Mouse (Mus musculus): ENCODE measurements around the gene AC109138.7.

AC109138.7 gene

DNA sequence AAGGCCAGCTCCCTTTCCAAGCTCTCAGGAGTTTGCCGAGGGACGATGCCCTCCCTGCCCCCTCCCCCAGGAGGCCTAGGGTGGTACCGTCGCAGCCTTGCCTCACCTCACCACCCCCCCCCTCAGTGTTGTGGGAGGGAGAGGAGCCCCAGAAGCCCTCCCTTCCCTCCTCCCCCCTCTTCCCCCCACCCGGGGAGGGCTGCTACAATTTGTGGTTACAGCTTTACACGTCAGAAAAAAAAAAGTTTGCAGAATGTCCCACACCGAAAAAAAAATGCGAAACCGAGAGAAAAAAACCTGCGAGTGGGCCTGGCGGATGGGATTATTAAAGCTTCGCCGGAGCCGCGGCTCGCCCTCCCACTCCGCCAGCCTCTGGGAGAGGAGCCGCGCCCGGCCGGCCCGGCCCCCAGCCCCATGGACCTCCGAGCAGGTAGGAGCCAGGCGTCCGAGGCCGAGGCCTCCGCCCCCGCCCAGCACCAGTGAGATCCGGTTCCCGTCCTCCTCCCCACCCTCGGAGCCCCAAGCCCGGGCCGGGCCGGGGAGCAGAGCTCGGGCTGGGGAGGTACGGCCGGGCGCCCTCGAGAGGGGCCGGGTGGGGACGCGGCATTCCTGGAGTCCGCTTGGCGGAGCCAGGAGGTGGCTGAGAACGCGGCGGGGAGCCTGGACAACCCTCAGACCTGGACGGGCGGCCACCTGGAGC is at the start of gene AC109138.7, which contains the start of gene Clcf1:
AC109138.7 (plus strand) TSS at position 287 of the 700 bp plus-strand sequence.
Clcf1 (plus strand) TSS at position 168 of the 700 bp plus-strand sequence.
- no peak for DNase-seq (ENCODE audit: low spot score in 2 of 2)

DNA sequence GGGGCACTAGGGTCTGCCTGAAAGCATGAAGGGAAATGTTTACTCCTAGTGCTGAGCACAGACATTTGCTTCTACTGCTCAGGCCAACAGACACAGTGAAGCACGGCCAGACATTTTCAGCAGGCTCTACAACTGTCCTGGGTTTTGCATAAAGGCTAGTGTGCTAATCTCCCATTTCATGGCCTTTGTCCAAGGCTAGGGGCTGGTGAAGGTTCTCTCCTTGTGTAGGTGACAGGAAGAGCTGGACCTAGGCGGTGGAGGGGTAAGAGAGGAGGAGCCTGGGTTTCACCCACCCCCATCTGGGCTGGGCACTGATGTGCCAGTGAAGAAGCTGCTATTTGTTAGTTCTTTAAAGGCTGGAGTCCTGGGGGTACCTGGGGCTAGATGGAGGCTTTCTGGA is 49.4 kb upstream of the AC109138.7 start:
- DNase-seq (ENCODE audit: low spot score in 2 of 2): no peak

DNA sequence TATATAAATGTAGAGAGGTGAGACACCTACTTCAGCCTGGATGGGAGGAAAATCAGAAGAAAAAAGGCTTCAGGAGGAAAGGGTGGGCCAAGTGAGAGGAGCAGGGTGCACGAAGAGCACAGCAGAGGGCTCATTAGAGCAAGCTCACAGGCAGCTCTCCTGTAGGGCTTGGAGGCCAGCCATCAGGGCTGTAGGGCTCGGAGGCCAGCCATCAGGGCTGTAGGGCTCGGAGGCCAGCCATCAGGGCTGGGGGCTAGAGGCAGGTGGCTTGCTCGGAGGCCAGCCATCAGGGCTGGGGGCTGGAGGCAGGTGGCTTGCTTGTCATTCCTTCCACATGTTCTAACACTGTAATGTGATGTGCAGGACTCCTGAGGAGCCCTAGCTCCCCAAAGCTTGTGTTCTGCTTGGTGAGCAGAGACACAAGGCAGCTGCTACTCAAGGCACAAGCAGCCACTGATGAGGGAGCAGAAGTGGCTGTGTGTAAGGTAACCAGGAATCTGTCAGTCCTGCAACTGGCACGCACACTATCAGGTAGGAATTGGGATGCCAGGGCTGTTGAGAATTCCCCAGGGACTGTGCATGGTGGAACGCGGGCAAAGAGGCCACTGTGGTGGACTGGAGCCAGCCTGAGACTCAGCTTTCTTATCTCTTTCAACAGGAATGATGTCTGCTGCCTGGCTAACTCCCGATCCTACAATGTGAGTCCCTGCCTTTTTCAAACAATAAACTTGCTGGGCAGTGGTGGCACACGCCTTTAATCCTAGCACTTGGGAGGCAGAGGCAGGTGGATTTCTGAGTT is 47.3 kb upstream of the AC109138.7 start:
- no peak for DNase-seq (ENCODE audit: low spot score in 2 of 2)

DNA sequence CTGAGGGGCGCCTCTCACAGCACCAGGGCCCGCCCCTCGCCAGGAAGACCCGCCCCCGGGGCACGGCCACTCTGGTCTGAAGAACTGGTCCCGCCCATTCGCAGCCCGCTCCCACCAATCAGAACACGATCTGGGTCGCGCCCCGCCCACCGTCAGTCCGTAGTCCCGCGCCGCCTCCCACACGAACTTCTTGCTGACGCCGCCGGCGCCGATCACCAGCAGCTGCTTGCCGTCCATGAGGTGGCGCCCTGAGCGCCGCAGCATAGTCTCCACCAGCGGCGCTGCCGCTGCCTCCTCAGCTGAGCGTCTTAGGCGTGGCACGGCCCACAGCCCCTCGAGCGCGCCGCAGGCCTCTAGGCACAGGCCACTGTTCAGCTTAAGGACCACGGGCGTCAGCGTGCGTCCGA is 44.8 kb upstream of the AC109138.7 start:
- peak; percentile 100 for DNase-seq (ENCODE audit: low spot score in 2 of 2)

DNA sequence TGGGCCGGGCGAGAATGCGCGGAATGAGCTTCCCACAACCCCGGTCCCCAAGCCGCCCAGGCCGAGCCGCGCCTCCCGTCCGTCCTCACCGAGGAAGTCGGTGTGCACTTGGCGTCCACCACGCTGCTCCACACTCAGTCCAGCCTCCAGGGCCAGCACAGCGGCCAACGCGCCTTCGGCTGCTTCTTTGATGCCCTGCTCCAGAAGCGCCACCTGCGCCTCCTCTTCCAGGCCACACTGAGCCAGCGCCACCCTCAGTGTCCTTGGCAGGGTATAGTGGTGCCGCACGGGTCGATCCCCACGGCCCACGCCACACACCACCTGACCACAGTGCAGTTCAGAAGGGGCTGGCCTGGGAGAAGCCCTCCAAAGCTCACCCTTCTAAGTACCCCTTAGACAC is 44.3 kb upstream of the AC109138.7 start:
- no peak for DNase-seq (ENCODE audit: low spot score in 2 of 2)

DNA sequence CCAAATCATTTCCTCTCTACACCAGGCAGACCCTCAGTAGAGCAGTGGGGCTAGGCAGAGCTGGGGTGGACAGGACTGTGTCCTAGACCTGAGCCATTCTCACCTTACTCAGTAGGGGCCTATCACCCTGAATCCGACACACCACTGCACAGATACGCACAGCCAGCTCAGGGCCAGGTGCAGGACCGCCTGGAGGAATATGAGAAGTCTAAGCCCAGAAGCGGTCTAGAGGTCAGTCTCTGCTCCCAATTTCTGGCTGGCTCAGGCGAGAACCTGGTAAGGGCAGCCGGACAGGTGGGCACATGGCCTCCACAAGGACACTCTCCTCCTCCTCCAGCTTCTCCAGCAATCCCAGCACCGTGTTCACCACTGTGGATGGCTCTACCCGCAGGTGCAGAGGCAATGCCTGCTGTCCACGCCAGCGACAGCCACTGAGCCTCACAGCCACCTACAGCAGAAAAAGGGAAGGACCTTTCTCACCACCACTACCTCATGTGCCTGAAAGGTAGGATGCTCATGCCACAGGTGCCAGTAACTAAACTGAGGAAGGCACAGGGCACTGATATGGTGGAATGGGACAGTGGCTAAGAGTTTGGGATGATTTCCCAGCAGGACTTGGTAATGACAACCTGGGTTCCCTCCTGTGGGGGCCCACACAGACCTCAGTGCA is 43.3 kb upstream of the AC109138.7 start:
- no peak for DNase-seq (ENCODE audit: low spot score in 2 of 2)

DNA sequence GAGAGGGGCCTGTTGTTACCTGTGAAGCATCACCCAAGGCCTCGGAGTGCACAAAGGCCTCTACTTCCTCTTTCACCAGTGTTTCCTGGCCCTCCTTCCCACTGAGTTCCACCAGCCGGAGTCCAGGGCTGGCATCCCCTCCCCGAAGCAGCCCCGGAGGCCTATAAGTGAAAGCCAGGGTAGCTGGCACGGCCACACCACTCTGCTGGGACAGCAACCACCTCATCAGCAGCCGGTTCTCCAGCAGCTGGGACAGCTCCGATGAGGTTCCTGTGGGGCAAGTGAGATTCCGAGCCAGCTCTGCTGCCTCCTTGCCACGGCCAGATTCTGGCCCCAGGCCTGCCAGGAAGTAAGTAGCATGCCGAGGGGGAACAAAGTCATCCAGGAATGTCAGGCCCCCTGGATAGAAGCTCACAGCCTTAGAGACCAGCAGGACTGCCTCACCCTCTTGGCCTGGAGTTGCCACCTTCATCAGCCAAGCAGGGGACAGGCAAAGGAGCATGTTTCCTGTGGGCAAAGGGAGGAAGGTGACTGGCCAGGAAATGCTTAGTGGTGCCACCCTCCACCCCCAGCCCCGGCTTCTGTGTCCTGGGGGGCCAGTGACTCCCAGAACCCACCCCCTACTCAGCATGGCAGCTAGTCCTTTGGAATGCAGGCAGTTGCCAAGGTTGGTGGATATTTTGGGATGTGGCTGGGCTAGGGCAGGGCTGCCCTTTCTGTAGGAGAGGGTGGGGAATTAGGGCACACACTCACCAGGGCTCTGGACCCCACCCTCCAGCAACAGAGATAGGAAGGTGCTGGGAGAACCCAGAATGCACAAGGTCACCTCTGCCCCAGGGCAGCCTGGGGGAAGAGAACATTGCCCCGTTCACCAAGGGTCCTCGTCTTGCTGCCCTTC is 42.5 kb upstream of the AC109138.7 start:
- DNase-seq (ENCODE audit: low spot score in 2 of 2): no peak

DNA sequence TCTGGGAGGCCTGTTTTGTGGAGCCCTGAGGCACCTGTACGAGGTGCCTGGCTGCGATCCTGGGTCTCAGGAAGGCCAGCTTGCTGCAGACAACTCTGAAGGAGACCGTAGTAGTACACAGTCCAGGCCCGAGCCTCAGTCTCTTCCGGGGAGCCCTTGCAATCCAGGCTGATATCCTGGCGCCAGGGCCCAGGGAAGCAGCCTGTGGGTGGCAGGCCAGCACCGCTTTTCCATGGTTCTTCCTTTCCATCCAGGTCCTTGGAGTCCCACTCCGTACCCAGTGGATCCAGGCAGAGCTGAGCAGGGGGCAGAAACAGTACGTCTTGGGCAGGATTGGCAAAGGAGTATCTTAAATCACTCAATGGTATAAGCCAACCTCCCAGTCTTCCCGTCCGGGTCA is 41.2 kb upstream of the AC109138.7 start:
- DNase-seq (ENCODE audit: low spot score in 2 of 2): no peak

DNA sequence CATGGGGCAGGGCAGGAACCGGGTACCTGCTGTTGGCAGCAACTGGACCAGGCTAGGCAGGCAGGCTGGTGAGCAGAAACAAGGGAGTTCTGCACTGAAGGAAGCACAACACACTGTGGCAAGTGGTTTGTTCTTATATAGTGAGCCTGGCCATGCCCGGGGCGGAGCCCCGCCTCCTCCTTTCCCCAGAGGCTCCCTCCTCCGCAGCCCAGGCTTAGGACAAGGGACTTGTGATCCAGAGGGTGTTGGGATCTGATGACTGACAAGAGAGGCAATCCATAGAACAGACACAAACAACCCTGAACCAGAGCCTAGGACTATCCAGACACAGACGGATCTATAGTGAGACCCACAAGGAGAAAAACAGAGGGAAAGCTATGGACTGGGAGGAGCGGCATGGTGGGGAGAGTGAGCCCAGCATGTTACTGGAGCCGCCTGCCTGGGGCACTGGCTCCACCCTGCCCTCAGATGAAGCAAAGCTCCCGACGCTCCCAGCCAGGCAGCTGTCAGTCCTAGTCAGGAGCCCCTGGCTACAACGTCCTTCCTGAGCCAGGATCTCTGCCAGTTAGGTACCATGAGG is 38.7 kb upstream of the AC109138.7 start, which contains the start of gene Carns1:
Carns1 (minus strand) TSS at position 112 of the 580 bp plus-strand sequence.
- DNase-seq (ENCODE audit: low spot score in 2 of 2): no peak

DNA sequence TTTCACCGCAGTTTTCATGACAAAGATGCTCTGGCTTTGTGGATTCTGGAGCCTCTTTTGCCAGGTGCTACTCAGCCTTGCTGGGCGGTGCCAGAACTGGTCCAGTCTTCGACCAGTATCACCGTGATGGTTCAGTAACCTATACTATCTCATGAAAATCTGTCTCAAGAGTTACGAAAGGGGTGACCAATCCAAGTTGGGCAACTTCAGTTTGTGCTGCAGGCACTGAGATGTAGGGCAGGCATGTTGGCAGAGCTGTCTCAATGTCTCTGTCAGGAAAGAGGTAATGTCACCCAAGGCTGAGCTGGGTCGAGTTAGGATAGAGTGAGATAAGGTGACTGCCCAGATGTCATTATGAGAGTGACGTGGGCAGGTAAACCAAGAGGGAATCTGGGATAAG is 33.7 kb upstream of the AC109138.7 start:
- DNase-seq (ENCODE audit: low spot score in 2 of 2): no peak

DNA sequence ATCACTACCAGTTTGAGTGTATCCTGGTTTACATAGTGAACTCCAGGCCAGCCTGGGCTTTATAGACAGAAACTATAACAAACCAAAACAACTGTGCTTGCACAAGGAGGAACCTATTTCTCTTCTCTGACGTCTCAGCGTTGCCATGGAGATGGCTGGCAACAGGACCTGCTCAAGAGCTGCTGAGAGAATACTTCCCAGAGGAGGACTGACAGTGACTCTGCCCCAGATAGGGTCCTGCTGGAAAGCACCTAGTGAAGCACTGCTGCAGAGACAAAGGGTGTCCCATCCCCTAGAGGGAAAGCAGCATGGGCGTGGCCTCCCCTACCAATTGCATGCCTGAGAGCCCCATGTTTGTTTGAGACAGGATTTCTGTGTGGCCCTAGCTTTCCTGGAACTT is 32.3 kb upstream of the AC109138.7 start:
- DNase-seq (ENCODE audit: low spot score in 2 of 2): peak; percentile 92 to 95

DNA sequence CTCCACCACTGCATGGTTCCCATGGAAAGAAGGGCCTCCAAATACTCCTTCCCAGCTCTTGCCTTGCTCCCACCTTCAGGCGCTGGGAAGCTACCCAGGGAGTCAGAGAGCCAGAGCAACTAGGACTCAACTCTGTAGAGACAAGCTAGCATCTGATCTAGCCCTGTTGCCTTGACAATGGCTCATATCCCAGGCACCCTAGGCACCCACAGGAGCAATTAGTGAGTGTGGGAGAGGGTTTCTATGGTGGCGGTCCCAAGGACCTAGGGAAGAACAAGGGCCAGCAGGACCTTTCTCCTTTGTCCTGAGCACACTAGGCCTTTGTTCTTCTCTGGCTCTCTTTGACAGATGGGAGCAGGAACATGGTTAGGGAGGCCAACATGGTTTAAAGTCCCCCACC is 30.5 kb upstream of the AC109138.7 start:
- DNase-seq (ENCODE audit: low spot score in 2 of 2): no peak

DNA sequence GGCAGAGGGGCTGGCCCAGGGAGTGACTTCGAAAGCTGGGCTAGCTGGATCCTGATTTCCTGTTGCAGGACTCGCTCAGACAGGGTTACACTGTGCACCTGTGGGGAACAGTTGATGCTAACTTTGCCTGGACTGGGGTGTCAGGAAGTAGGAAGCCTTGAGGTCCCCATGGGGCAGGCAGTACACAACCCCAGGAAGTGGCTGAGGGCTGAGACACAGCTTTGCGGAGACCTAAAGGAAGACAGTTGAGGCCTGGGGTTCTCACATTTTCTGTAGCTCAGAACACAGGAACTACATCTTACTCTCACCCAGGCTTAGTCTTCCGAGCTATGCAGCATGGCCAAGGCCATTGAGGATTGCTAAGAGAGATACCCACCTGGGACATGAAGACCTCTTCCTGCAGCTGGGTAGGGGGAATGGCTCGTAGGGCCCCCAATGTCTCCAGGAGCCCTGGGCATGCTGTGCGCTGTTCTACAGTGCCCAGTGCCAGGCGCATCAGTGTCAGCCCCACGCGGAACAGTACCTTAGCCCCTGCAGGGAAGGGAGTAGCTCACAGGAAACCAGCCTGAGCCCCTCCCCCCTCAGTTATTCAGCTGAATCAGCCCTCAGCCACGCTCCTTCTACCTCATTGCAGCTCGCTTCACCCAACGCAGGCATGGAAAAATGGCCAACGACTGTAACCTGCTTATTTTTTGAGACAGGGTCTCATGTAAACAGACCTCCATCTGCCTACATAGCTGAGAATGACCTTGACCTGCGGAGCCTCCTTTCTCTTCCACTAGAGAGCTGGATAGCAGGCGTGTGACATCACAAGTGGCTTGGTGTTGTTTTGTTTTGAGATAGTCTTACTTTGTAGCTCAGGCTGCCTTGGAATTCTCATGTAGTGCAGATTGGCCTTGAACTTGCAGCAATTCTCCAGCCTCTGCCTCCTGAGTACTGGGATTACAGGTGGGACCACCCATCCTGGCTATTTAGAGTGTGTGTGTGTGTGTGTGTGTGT is 28.9 kb upstream of the AC109138.7 start:
- DNase-seq (ENCODE audit: low spot score in 2 of 2): no peak

DNA sequence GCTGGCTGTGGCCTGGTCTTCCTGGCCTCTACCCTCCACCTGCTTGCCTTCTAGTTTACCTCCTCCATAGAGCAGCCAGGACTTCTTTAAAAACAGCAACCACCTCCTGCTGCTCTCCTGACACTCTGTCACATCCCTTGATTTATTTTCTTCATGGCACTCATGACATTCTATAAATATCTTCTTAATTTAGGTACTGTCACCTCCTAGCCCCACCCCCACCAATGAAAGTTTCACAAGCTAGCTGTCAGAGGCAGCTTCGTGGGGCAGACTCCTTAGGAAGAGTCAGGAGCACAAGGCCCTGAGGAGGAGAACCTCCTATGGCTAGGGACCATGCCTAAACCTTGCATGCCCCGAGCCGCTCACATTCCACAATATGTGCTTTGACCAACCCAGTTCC is 26.9 kb upstream of the AC109138.7 start:
- no peak for DNase-seq (ENCODE audit: low spot score in 2 of 2)

DNA sequence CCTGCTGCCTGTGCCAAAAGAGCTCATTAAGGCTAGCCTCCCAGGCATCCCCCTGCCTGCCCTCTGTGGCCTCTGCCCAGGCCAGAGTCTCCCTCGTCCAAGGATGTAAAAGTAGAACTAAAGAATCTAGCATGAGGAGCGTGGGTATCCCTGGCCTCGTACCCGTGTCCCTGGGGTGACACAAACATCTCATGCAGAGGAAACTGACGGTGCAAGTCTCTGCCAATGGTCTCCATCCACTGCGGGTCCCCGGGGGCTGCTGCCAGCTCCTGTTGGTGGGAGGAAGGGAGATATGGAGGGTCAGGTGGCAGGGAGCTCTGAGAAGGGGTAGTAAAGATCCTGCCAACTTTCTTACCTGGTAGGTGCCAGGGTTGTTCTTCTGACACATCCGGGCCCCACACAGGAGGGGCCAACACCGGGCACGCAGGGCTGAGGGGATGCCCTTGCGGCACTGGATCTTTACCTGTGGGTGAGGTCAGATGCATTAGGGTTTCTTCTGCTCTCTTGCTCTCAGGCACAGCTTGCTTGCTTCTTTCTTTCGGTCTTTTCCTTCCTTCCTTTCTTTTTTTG is 25.0 kb upstream of the AC109138.7 start:
- no peak for DNase-seq (ENCODE audit: low spot score in 2 of 2)

DNA sequence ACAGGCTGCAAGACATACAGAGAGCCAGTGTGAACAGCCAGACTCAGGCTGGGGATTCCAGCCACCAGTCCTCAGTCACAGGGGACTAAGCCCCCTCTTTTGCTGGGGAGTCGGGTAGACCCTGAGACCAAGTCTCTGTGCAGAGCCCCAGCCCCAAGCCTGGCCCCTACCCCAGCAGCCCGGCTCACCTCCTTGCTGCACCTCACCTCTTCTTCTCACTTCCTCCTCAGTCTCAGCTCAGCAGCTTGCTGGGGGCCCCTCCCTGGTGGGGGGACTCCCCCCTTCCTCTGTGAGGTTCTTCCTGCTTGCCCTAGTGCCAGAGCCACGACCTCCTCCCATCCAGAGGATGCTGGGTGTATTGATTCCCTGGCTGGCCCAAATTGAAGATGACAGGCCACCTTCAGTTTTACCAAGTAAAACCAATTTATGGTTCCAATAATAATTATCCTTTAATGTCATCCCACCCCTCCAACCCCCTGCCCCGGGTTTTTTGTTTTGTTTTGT is 23.3 kb upstream of the AC109138.7 start, which contains the start of gene Tbc1d10c:
Tbc1d10c (minus strand) TSS at position 454 of the 504 bp plus-strand sequence.
- DNase-seq (ENCODE audit: low spot score in 2 of 2): no peak

DNA sequence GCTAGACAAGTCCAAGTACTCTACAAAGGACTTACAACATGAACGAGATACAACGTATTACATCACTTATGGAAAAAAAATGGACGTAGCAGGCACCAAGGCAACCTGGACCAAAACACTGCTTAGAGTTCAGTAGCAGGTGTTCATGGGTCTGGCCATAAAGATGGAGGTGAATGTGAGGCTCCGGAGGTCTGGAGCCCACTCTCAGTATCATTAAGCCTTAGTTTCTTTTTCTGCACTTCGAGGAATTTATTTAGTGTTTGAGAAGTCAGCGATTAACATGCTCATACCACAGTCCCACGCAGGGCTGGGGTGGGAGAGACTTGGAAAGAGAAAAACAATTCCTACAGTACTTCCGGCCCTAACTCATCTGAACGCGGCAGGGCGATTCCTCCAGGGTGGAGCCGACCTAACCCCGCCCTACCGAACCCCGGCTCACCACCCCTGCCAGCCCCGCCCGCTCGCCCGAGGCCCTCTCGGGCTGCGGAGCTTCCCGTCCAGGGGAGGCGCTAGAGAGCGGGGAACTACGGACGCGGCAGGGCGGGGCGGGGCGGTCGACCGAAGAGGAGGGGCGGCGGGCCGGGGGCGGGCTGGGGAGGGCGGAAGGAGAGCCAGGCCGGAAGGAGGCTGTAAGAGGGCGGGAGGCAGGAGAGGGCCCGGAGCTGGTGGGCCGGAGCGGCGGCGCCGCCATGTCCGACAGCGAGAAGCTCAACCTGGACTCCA is 22.5 kb upstream of the AC109138.7 start, which contains the start of gene Ppp1ca:
Ppp1ca (plus strand) TSS at position 538 of the 723 bp plus-strand sequence.
- peak; percentile 93 to 95 for DNase-seq (ENCODE audit: low spot score in 2 of 2)

DNA sequence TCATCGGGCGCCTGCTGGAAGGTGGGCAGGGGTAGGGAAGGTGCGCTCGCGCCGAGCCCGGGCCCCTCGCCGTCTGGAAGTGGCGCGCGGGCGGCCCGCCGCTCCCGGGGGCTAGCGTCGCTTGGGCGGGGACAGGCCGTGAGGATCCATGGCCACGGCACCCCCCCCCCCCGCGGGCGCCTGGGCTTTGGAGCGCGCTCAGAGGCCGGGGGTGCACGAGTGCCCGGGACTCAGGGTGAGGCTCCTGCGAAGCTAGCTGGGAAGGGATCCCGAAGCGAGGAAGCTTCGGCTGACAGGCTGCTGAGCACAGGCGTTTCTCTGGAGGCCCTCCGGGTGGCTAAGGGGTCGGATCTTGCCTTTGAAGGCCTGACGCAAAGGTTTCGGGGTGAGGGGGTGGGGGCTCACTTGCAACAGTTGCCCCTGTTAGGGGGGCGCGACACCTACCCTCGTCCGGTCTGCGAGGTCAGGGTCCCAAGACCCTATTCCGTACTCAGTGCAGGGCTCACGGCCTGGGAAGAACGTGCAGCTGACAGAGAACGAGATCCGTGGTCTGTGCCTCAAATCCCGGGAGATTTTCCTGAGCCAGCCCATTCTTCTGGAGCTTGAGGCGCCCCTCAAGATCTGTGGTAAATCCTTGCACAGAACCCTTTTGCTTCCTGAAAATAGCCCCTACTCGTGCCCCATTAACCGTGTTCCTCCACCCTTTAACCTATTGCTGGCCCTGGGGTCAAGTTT is 21.7 kb upstream of the AC109138.7 start:
- no peak for DNase-seq (ENCODE audit: low spot score in 2 of 2)
